Mouse (Mus musculus): Measurements from ENCODE around the gene Ttc4. TPM values are rescaled to one million over a fixed set of nuclear protein-coding genes. Genes with fewer than 3 reads are reported as not detected.

The Ttc4 gene
- polyA plus RNA-seq, 1 experiment, result 177 TPM

- TF ChIP-seq CTCF (IDR thresholded peaks at IDR 0.05; ENCODE audit: borderline replicate concordance, extremely low read depth, insufficient read depth, insufficient read length) (no peak), POLR2A (IDR thresholded peaks at IDR 0.05; ENCODE audit: borderline replicate concordance, extremely low read depth, insufficient read depth, insufficient read length, poor library complexity, severe bottlenecking) (no peak)
- DNase-seq (ENCODE audit: low read depth), result no peak
Observed at GRCm38 (mm10) chr4:106613105-106613504, 65.6 kb downstream of the Ttc4 start.

Other genes starting within 250 kb of the Ttc4 start
- gene Pcsk9, start 214.6 kb downstream of the Ttc4 start, polyA plus RNA-seq (2012; rRNA removed), result 2.3 and 3.5 TPM in 2 replicates
- gene Bsnd, start 186.7 kb downstream of the Ttc4 start, polyA plus RNA-seq (2012; rRNA removed), result not detected in 2 replicates
- 73.8 and 89.2 TPM in 2 replicates for gene Dhcr24, start 117.9 kb downstream of the Ttc4 start, polyA plus RNA-seq (2012; rRNA removed)
- 0.05 TPM in 1 of 2 replicates, not detected in the other for gene Lexm, start 61.7 kb downstream of the Ttc4 start, polyA plus RNA-seq (2012; rRNA removed)
- gene Ttc22, start 56.5 kb downstream of the Ttc4 start, polyA plus RNA-seq (2012; rRNA removed), result 1.8 and 2.2 TPM in 2 replicates
- gene Pars2, start 27.9 kb downstream of the Ttc4 start, polyA plus RNA-seq (2012; rRNA removed), result 9.9 and 13.7 TPM in 2 replicates
- 1.3 and 1.8 TPM in 2 replicates for gene Mroh7, start 52.0 kb upstream of the Ttc4 start, polyA plus RNA-seq (2012; rRNA removed)
- not detected in 2 replicates for gene Fam151a, start 54.9 kb upstream of the Ttc4 start, polyA plus RNA-seq (2012; rRNA removed)
- gene Acot11, start 126.1 kb upstream of the Ttc4 start, polyA plus RNA-seq (2012; rRNA removed), result 1.4 and 2.0 TPM in 2 replicates
- 255 and 257 TPM in 2 replicates for gene Ssbp3, start 231.8 kb upstream of the Ttc4 start, polyA plus RNA-seq (2012; rRNA removed)